8 mouse cellular contexts compared by ENCODE assay signal in genomic region chr12:32819416-32819815, GRCm38 (mm10). TPM values are rescaled to one million over a fixed set of nuclear protein-coding genes. Genes with fewer than 3 reads are reported as not detected.
A peak's percentile ranks its signal among the peaks of the same experiment; 100 is the strongest.
DNase-seq lines count a peak whose midpoint lies in the region; ATAC-seq and TF ChIP-seq lines count a peak whose summit lies in the region.

TSS of gene Nampt (plus strand) at chr12:32819545.

- DNase-seq in kidney, adult 2 months: no peak
- DNase-seq in kidney, adult 9 months: no peak
- peak; percentile 66 for DNase-seq in R1 (ENCODE audit: low read depth, low spot score)
- DNase-seq in heart, postnatal 14 days: peak in 1 of 2 experiments; percentile 11
- no peak for DNase-seq in left cerebral cortex, adult 2 months (ENCODE audit: extremely low spot score in 1 of 2, low spot score in 2 of 2)
- DNase-seq in right cerebral cortex, adult 18-20 months: no peak

- no peak for TF ChIP-seq POLR2A in kidney, adult 2 months (IDR thresholded peaks at IDR 0.05; ENCODE audit: low read depth, low read length)
- TF ChIP-seq POLR2A in embryonic fibroblast, embryonic 13.5 days (IDR thresholded peaks at IDR 0.05; ENCODE audit: low read depth, low read length): no peak

- TF ChIP-seq CTCF in kidney, adult 2 months (conservative IDR thresholded peaks at IDR 0.05; ENCODE audit: insufficient read depth, insufficient read length, low read depth, low read length): no peak
- TF ChIP-seq CTCF in embryonic fibroblast, embryonic 13.5 days (IDR thresholded peaks at IDR 0.05; ENCODE audit: borderline replicate concordance, insufficient read depth, low read length): no peak
- no peak for TF ChIP-seq CTCF in left cerebral cortex, adult 2 months (IDR thresholded peaks at IDR 0.05)

- no peak for ATAC-seq in midbrain, embryonic 12.5 days (ENCODE audit: low FRiP score, low read depth)

- no peaks in the 10 kb centered on the region for H3K27me3 ChIP-seq in kidney, adult 2 months (replicated peaks; ENCODE audit: control insufficient read depth, insufficient read depth, low read length)
- no peaks in the 10 kb centered on the region for H3K27me3 ChIP-seq in midbrain, embryonic 12.5 days

- H3K9ac ChIP-seq in midbrain, embryonic 12.5 days (replicated peaks): peak within 1 kb of the TSS; percentile 84

- peak within 1 kb of the TSS; percentile 66 for H3K4me2 ChIP-seq in midbrain, embryonic 12.5 days (replicated peaks)

- WGBS in kidney, adult 2 months: 3% methylated on average over 5 of the region's 5 CpGs
- 7% methylated on average over 5 of the region's 5 CpGs for WGBS in midbrain, embryonic 12.5 days

- intact Hi-C loops in heart, postnatal 14 days (cut with DNase I): loop anchor here (5.0 kb wide), 1 partner anchor 47 kb away; no protein-coding TSS in a partner anchor
- intact Hi-C loops in left cerebral cortex, adult 2 months (cut with DNase I): no loop called here

- H3K27ac ChIP-seq in kidney, adult 2 months (ENCODE audit: insufficient read depth, low read depth, low read length): peak within 1 kb of the TSS; percentile 97
- H3K27ac ChIP-seq in embryonic fibroblast, embryonic 13.5 days (ENCODE audit: insufficient read depth, low read length): peak within 1 kb of the TSS; percentile 97
- H3K27ac ChIP-seq in left cerebral cortex, adult 2 months: peak within 1 kb of the TSS; percentile 95
- peak within 1 kb of the TSS; percentile 97 for H3K27ac ChIP-seq in midbrain, embryonic 12.5 days (replicated peaks)

- no peaks in the 10 kb centered on the region for H3K9me3 ChIP-seq in midbrain, embryonic 12.5 days

- H3K36me3 ChIP-seq in kidney, adult 2 months (ENCODE audit: control insufficient read depth, insufficient read depth, low read length): no peaks in the 10 kb centered on the region
- H3K36me3 ChIP-seq in midbrain, embryonic 12.5 days: no peaks in the 10 kb centered on the region

- H3K4me3 ChIP-seq in kidney, adult 2 months (ENCODE audit: insufficient read depth, low read depth, low read length): peak within 1 kb of the TSS; percentile 92
- peak within 1 kb of the TSS; percentile 78 for H3K4me3 ChIP-seq in embryonic fibroblast, embryonic 13.5 days (ENCODE audit: insufficient read depth, low read length)
- H3K4me3 ChIP-seq in left cerebral cortex, adult 2 months: peak within 1 kb of the TSS; percentile 81
- H3K4me3 ChIP-seq in midbrain, embryonic 12.5 days: peak within 1 kb of the TSS; percentile 81

- no peaks in the 10 kb centered on the region; the same call in 1 of the 2 replicates for H3K4me1 ChIP-seq in kidney, adult 2 months (ENCODE audit: control insufficient read depth, insufficient read depth, low read length)
- H3K4me1 ChIP-seq in embryonic fibroblast, embryonic 13.5 days (ENCODE audit: control insufficient read depth, insufficient read depth, low read length): 0 out of 2 replicates have a peak, but pooled peaks cover 4% of the 10 kb centered on the region
- H3K4me1 ChIP-seq in midbrain, embryonic 12.5 days: peaks cover 8% of the 10 kb centered on the region

RNA-seq across cellular contexts. Expression of gene Nampt, which starts in this region (rescaled TPM):
- 29.3 and 37.6 TPM in 2 replicates for polyA plus RNA-seq in kidney, adult 2 months (2012; rRNA removed)
- 25.4 and 40.6 TPM in 2 replicates for polyA plus RNA-seq in embryonic fibroblast, embryonic 13.5 days (2011; ENCODE audit: insufficient read length, low read depth, missing spikeins)
- total RNA-seq in heart, postnatal 14 days (2021): 10 to 100 TPM; 54.7 to 62.7 TPM
- 10 to 100 TPM; 28.9 to 29.4 TPM for total RNA-seq in left cerebral cortex, adult 2 months (2021)
- 33.0 and 33.8 TPM in 2 replicates for polyA plus RNA-seq in midbrain, embryonic 12.5 days (2016; fragmentation: Nextera tagmentation; extraction: Ambion mirVana)
